Mouse (Mus musculus) liver, adult 2 months (tissue): Measurements from ENCODE around the gene Lgr6.

Experiments used
- CTCF ChIP-seq: fragments of 200-500 bp; IDR thresholded peaks from 2 replicates; pipeline ENCODE4 v1.5.1; 2011; ENCODE audit warnings: low read depth, low read length, control low read depth
- POLR2A ChIP-seq: fragments of 200-500 bp; IDR thresholded peaks from 2 replicates; pipeline ENCODE4 v1.6.1; 2011; ENCODE audit warnings: low read length, control low read depth; ENCODE audit not compliant: insufficient read depth; ENCODE audit errors: extremely low read depth

DNA sequence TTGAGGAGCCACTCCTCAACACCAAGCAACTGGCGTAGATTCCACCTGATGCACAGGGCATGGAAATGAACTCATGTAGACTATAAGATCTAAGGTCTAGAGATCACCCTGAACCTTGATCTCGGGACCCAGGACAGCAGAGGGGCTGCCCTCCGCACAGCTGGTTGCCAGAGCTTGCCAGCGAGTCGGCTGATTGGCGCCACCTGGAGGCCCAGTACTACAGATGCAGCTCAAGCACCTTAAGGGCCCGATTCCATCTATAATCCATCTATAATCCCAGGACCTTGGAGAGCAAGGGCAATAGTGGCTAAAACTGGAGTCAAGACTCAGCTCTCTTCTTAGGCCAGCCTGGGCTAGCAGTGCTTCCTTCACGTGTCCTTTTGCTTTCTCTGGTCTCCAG, 875 bp upstream of the Lgr6 start:
- TF ChIP-seq POLR2A: no peak
- peak; percentile 89 for TF ChIP-seq CTCF
